Mouse (Mus musculus): ENCODE measurements around the gene Kcnip4. TPM values are rescaled to one million over a fixed set of nuclear protein-coding genes. Genes with fewer than 3 reads are reported as not detected.

The Kcnip4 gene
- polyA plus RNA-seq, 1 experiment from 2014 or later, result 3.0 TPM

- WGBS, result 85% methylated on average over 1 of the region's 1 CpGs
- no peaks in the 10 kb centered on the region for H3K27me3 ChIP-seq
- no peak for ATAC-seq (ENCODE audit: low FRiP score, low read depth)
- no peak overlapping the region for H3K9ac ChIP-seq (replicated peaks)
- H3K4me1 ChIP-seq, result no peaks in the 10 kb centered on the region
- no peak overlapping the region for H3K4me3 ChIP-seq
- H3K27ac ChIP-seq (replicated peaks), result no peak overlapping the region
- H3K4me2 ChIP-seq (replicated peaks), result no peak overlapping the region
- no peaks in the 10 kb centered on the region for H3K36me3 ChIP-seq
- H3K9me3 ChIP-seq, result no peaks in the 10 kb centered on the region
Observed at GRCm38 (mm10) chr5:49188236-49188635, 336.5 kb downstream of the Kcnip4 start.

- WGBS, result 77% methylated on average over 2 of the region's 2 CpGs
Observed at GRCm38 (mm10) chr5:49150116-49150811, 374.4 kb downstream of the Kcnip4 start.

GRCm38 (mm10) chr5:49149684-49150083 is 375.0 kb downstream of the Kcnip4 start:
- ATAC-seq (ENCODE audit: low FRiP score, low read depth), result no peak
- H3K4me2 ChIP-seq (replicated peaks), result no peak overlapping the region
- no peaks in the 10 kb centered on the region for H3K4me1 ChIP-seq
- no peak overlapping the region for H3K27ac ChIP-seq (replicated peaks)
- H3K9me3 ChIP-seq, result no peaks in the 10 kb centered on the region
- no peak overlapping the region for H3K4me3 ChIP-seq
- H3K36me3 ChIP-seq, result no peaks in the 10 kb centered on the region
- no peaks in the 10 kb centered on the region for H3K27me3 ChIP-seq
- 89% methylated on average over 2 of the region's 2 CpGs for WGBS
- no peak overlapping the region for H3K9ac ChIP-seq (replicated peaks)

More at GRCm38 (mm10) chr5:49150116-49150811, 374.4 kb downstream of the Kcnip4 start:
- Histone ChIP-seq H3K4me2 (replicated peaks) (no peak overlapping the region), H3K4me1 (no peaks in the 10 kb centered on the region), H3K9me3 (no peaks in the 10 kb centered on the region), H3K27ac (replicated peaks) (no peak overlapping the region), H3K4me3 (no peak overlapping the region), H3K36me3 (no peaks in the 10 kb centered on the region), H3K9ac (replicated peaks) (no peak overlapping the region), H3K27me3 (no peaks in the 10 kb centered on the region)
- ATAC-seq (ENCODE audit: low FRiP score, low read depth), result no peak

GRCm38 (mm10) chr5:49095432-49095831 is 429.3 kb downstream of the Kcnip4 start:
- Histone ChIP-seq H3K27me3 (no peaks in the 10 kb centered on the region), H3K9me3 (no peaks in the 10 kb centered on the region), H3K4me1 (no peaks in the 10 kb centered on the region), H3K9ac (replicated peaks) (no peak overlapping the region), H3K4me3 (no peak overlapping the region), H3K4me2 (replicated peaks) (no peak overlapping the region), H3K36me3 (no peaks in the 10 kb centered on the region), H3K27ac (replicated peaks) (no peak overlapping the region)
- no peak for ATAC-seq (ENCODE audit: low FRiP score, low read depth)
- WGBS, result 81% methylated on average over 5 of the region's 5 CpGs

GRCm38 (mm10) chr5:49094945-49095344 is 429.8 kb downstream of the Kcnip4 start:
- Histone ChIP-seq H3K9me3 (no peaks in the 10 kb centered on the region), H3K27me3 (no peaks in the 10 kb centered on the region), H3K4me1 (no peaks in the 10 kb centered on the region), H3K4me2 (replicated peaks) (no peak overlapping the region), H3K36me3 (no peaks in the 10 kb centered on the region), H3K4me3 (no peak overlapping the region), H3K9ac (replicated peaks) (no peak overlapping the region), H3K27ac (replicated peaks) (no peak overlapping the region)
- ATAC-seq (ENCODE audit: low FRiP score, low read depth), result no peak
- 52% methylated on average over 2 of the region's 2 CpGs for WGBS

- no peak overlapping the region for H3K9ac ChIP-seq (replicated peaks)
- no peak overlapping the region for H3K4me3 ChIP-seq
- H3K27ac ChIP-seq (replicated peaks), result no peak overlapping the region
- no peaks in the 10 kb centered on the region for H3K27me3 ChIP-seq
- no peaks in the 10 kb centered on the region for H3K36me3 ChIP-seq
- no peak for ATAC-seq (ENCODE audit: low FRiP score, low read depth)
- 75% methylated on average over 3 of the region's 3 CpGs for WGBS
- H3K4me1 ChIP-seq, result no peaks in the 10 kb centered on the region
- H3K4me2 ChIP-seq (replicated peaks), result no peak overlapping the region
- H3K9me3 ChIP-seq, result no peaks in the 10 kb centered on the region
Observed at GRCm38 (mm10) chr5:49094306-49094705, 430.4 kb downstream of the Kcnip4 start.

GRCm38 (mm10) chr5:49090122-49090680 is 434.5 kb downstream of the Kcnip4 start:
- 12% methylated on average over 6 of the region's 6 CpGs for whole genome bisulfite sequencing
- Histone ChIP-seq H3K4me2 (replicated peaks) (no peak overlapping the region), H3K36me3 (no peaks in the 10 kb centered on the region)

GRCm38 (mm10) chr5:49065646-49066045 is 459.1 kb downstream of the Kcnip4 start:
- no peak overlapping the region for H3K9ac ChIP-seq (replicated peaks)
- no peak overlapping the region for H3K4me3 ChIP-seq
- no peaks in the 10 kb centered on the region for H3K4me1 ChIP-seq
- WGBS, result 23% methylated on average over 1 of the region's 1 CpGs
- H3K27ac ChIP-seq (replicated peaks), result no peak overlapping the region
- H3K4me2 ChIP-seq (replicated peaks), result no peak overlapping the region
- no peaks in the 10 kb centered on the region for H3K9me3 ChIP-seq
- H3K27me3 ChIP-seq, result no peaks in the 10 kb centered on the region
- ATAC-seq (ENCODE audit: low FRiP score, low read depth), result no peak
- no peaks in the 10 kb centered on the region for H3K36me3 ChIP-seq

More at GRCm38 (mm10) chr5:49090122-49090680, 434.5 kb downstream of the Kcnip4 start:
- H3K4me1 ChIP-seq, result no peaks in the 10 kb centered on the region
- H3K27ac ChIP-seq (replicated peaks), result no peak overlapping the region
- peak; percentile 77 for ATAC-seq (ENCODE audit: low FRiP score, low read depth)
- H3K9ac ChIP-seq (replicated peaks), result no peak overlapping the region
- H3K4me3 ChIP-seq, result no peak overlapping the region
- H3K27me3 ChIP-seq, result no peaks in the 10 kb centered on the region
- no peaks in the 10 kb centered on the region for H3K9me3 ChIP-seq

- Histone ChIP-seq H3K27me3 (no peaks in the 10 kb centered on the region), H3K36me3 (no peaks in the 10 kb centered on the region), H3K4me3 (no peak overlapping the region), H3K27ac (replicated peaks) (no peak overlapping the region), H3K9me3 (no peaks in the 10 kb centered on the region), H3K4me1 (no peaks in the 10 kb centered on the region), H3K9ac (replicated peaks) (no peak overlapping the region), H3K4me2 (replicated peaks) (no peak overlapping the region)
- ATAC-seq (ENCODE audit: low FRiP score, low read depth), result no peak
Observed at GRCm38 (mm10) chr5:49058926-49059325, 465.8 kb downstream of the Kcnip4 start.

GRCm38 (mm10) chr5:49057636-49058340 is 466.9 kb downstream of the Kcnip4 start:
- Histone ChIP-seq H3K27ac (replicated peaks) (no peak overlapping the region), H3K9ac (replicated peaks) (no peak overlapping the region), H3K4me3 (no peak overlapping the region), H3K27me3 (no peaks in the 10 kb centered on the region), H3K36me3 (no peaks in the 10 kb centered on the region), H3K4me2 (replicated peaks) (no peak overlapping the region), H3K9me3 (no peaks in the 10 kb centered on the region), H3K4me1 (no peaks in the 10 kb centered on the region)
- ATAC-seq (ENCODE audit: low FRiP score, low read depth), result no peak
- WGBS, result 83% methylated on average over 4 of the region's 4 CpGs

- H3K27ac ChIP-seq (replicated peaks), result no peak overlapping the region
- H3K9me3 ChIP-seq, result no peaks in the 10 kb centered on the region
- WGBS, result 84% methylated on average over 1 of the region's 1 CpGs
- H3K27me3 ChIP-seq, result no peaks in the 10 kb centered on the region
- H3K4me3 ChIP-seq, result no peak overlapping the region
- no peak overlapping the region for H3K9ac ChIP-seq (replicated peaks)
- H3K4me1 ChIP-seq, result no peaks in the 10 kb centered on the region
- no peak for ATAC-seq (ENCODE audit: low FRiP score, low read depth)
- no peak overlapping the region for H3K4me2 ChIP-seq (replicated peaks)
- H3K36me3 ChIP-seq, result no peaks in the 10 kb centered on the region
Observed at GRCm38 (mm10) chr5:49047960-49048359, 476.7 kb downstream of the Kcnip4 start.

GRCm38 (mm10) chr5:49041259-49041845 is 483.4 kb downstream of the Kcnip4 start:
- peak; percentile 77; the same call in 1 of the 2 replicates for ATAC-seq (ENCODE audit: low FRiP score, low read depth)
- 28% methylated on average over 6 of the region's 6 CpGs for WGBS
- Histone ChIP-seq H3K9me3 (no peaks in the 10 kb centered on the region), H3K4me2 (replicated peaks) (no peak overlapping the region), H3K27ac (replicated peaks) (no peak overlapping the region), H3K9ac (replicated peaks) (no peak overlapping the region), H3K36me3 (no peaks in the 10 kb centered on the region), H3K27me3 (no peaks in the 10 kb centered on the region), H3K4me3 (no peak overlapping the region), H3K4me1 (peaks cover 7% of the 10 kb centered on the region; the same call in 1 of the 2 replicates)

Data from midbrain, embryonic 12.5 days (tissue).